Mouse (Mus musculus) MEL (cell line): Measurements from ENCODE around the gene Lama5. TPM values are rescaled to one million over a fixed set of nuclear protein-coding genes. Genes with fewer than 3 reads are reported as not detected.
A peak's percentile ranks its signal among the peaks of the same experiment; 100 is the strongest.

ENCODE experiments used
- DNase-seq: peaks from one replicate; pipeline ENCODE4 v3.0.0; 2011; ENCODE audit warnings: low read depth, low spot score
- H3K27ac ChIP-seq: 2 replicates; pipeline ENCODE4 v1.5.1; 2012; ENCODE audit warnings: low read depth, mild to moderate bottlenecking, control low read depth, low read length, moderate library complexity; ENCODE audit not compliant: control insufficient read depth
- H3K27me3 ChIP-seq, 2 experiments: fragments of 150-350 bp in 1 of 2; sonication (generic) in 1 of 2; 2 replicates each; pipeline ENCODE4 v1.6.1; 2012; ENCODE audit warnings: low read length in 2 of 2, mild to moderate bottlenecking in 2 of 2, improper control_type of control experiment in 1 of 2, moderate library complexity in 1 of 2; ENCODE audit not compliant: insufficient read depth in 2 of 2, control insufficient read depth in 1 of 2
- H3K36me3 ChIP-seq, 2 experiments: 2 replicates each; pipeline ENCODE4 v1.6.1; 2012 to 2014; ENCODE audit warnings: low read length in 2 of 2, improper control_type of control experiment in 1 of 2, inconsistent platforms in 1 of 2, mild to moderate bottlenecking in 1 of 2; ENCODE audit not compliant: insufficient read depth in 2 of 2, control insufficient read depth in 1 of 2
- H3K4me1 ChIP-seq, 2 experiments: fragments of 150-350 bp in 1 of 2; sonication (generic) in 1 of 2; 2 replicates each; pipeline ENCODE4 v1.6.1; 2012; ENCODE audit warnings: low read length in 2 of 2, improper control_type of control experiment in 1 of 2, mild to moderate bottlenecking in 1 of 2; ENCODE audit not compliant: insufficient read depth in 2 of 2, control insufficient read depth in 1 of 2
- H3K4me3 ChIP-seq, 2 experiments: fragments of 150-350 bp in 1 of 2; sonication (generic) in 1 of 2; 2 replicates each; pipeline ENCODE4 v1.5.1; 2012; ENCODE audit warnings: low read depth in 2 of 2, low read length in 2 of 2, mild to moderate bottlenecking in 2 of 2, moderate library complexity in 2 of 2, control low read depth in 1 of 2, improper control_type of control experiment in 1 of 2; ENCODE audit not compliant: control insufficient read depth in 1 of 2, insufficient read depth in 1 of 2
- H3K79me2 ChIP-seq: 2 replicates; pipeline ENCODE4 v1.6.1; 2012; ENCODE audit warnings: mild to moderate bottlenecking, low read length, moderate library complexity; ENCODE audit not compliant: control insufficient read depth, poor library complexity, insufficient read depth
- H3K9ac ChIP-seq: 2 replicates; pipeline ENCODE4 v1.6.1; 2012; ENCODE audit warnings: low read depth, mild to moderate bottlenecking, control low read depth, low read length, moderate library complexity; ENCODE audit not compliant: control insufficient read depth, poor library complexity, severe bottlenecking
- H3K9me3 ChIP-seq: fragments of 150-350 bp; sonication (generic); replicated peaks from 2 replicates; pipeline ENCODE4 v1.6.1; 2012; ENCODE audit warnings: mild to moderate bottlenecking, low read length, improper control_type of control experiment, moderate library complexity; ENCODE audit not compliant: insufficient read depth
- CTCF ChIP-seq, 3 experiments: IDR thresholded peaks in 2 of 3; conservative IDR thresholded peaks in 1 of 3; 2 replicates each; pipeline ENCODE4 v1.5.1; 2011 to 2012; ENCODE audit warnings: low read length in 3 of 3, low read depth in 2 of 3, mild to moderate bottlenecking in 2 of 3, improper control_type of control experiment in 1 of 3, inconsistent platforms in 1 of 3, mixed read lengths in 1 of 3, moderate library complexity in 1 of 3; ENCODE audit not compliant: control insufficient read depth in 1 of 3, insufficient read depth in 1 of 3, poor library complexity in 1 of 3, severe bottlenecking in 1 of 3
- E2F4 ChIP-seq: IDR thresholded peaks from 2 replicates; pipeline ENCODE4 v1.6.1; 2011; ENCODE audit warnings: low read depth, low read length, improper control_type of control experiment, borderline replicate concordance
- ELF1 ChIP-seq: IDR thresholded peaks from 2 replicates; pipeline ENCODE4 v1.6.1; 2014; ENCODE audit warnings: low read depth, mild to moderate bottlenecking, inconsistent platforms, low read length, improper control_type of control experiment, moderate library complexity
- GABPA ChIP-seq: IDR thresholded peaks from 2 replicates; pipeline ENCODE4 v1.6.1; 2012; ENCODE audit warnings: low read depth, mild to moderate bottlenecking, inconsistent platforms, low read length, improper control_type of control experiment, moderate library complexity
- HCFC1 ChIP-seq: IDR thresholded peaks from 2 replicates; pipeline ENCODE4 v1.6.1; 2012; ENCODE audit warnings: low read depth, mild to moderate bottlenecking, inconsistent platforms, low read length, improper control_type of control experiment, moderate library complexity
- MAX ChIP-seq: IDR thresholded peaks from 2 replicates; pipeline ENCODE4 v1.6.1; 2011; ENCODE audit warnings: low read length, improper control_type of control experiment
- MEF2A ChIP-seq: IDR thresholded peaks from 2 replicates; pipeline ENCODE4 v1.6.1; 2014; ENCODE audit warnings: low read depth, mild to moderate bottlenecking, inconsistent platforms, low read length, improper control_type of control experiment; ENCODE audit not compliant: poor library complexity, insufficient replicate concordance, severe bottlenecking; ENCODE audit errors: extremely low read depth
- MYC ChIP-seq: IDR thresholded peaks from 2 replicates; pipeline ENCODE4 v1.6.1; 2011; ENCODE audit warnings: low read depth, mild to moderate bottlenecking, low read length, improper control_type of control experiment, moderate library complexity
- NELFE ChIP-seq: IDR thresholded peaks from 2 replicates; pipeline ENCODE4 v1.6.1; 2011; ENCODE audit warnings: low read depth, low read length, improper control_type of control experiment
- POLR2A ChIP-seq, 2 experiments: IDR thresholded peaks; 2 replicates each; pipeline ENCODE4 v1.6.1; 2011 to 2012; ENCODE audit warnings: low read length in 2 of 2, mild to moderate bottlenecking in 2 of 2, control low read depth in 1 of 2, improper control_type of control experiment in 1 of 2, low read depth in 1 of 2, moderate library complexity in 1 of 2; ENCODE audit not compliant: control insufficient read depth in 1 of 2, insufficient read depth in 1 of 2, poor library complexity in 1 of 2
- POLR2AphosphoS2 ChIP-seq: IDR thresholded peaks from 2 replicates; pipeline ENCODE4 v1.6.1; 2011; ENCODE audit warnings: low read length, improper control_type of control experiment
- RAD21 ChIP-seq: IDR thresholded peaks from 2 replicates; pipeline ENCODE4 v1.6.1; 2011; ENCODE audit warnings: mild to moderate bottlenecking, low read depth, low read length, improper control_type of control experiment
- SMC3 ChIP-seq: IDR thresholded peaks from 2 replicates; pipeline ENCODE4 v1.6.1; 2011; ENCODE audit warnings: low read depth, low read length, improper control_type of control experiment
- TBP ChIP-seq: IDR thresholded peaks from 2 replicates; pipeline ENCODE4 v1.8.0; 2011; ENCODE audit warnings: low read depth, low read length, improper control_type of control experiment
- UBTF ChIP-seq: IDR thresholded peaks from 2 replicates; pipeline ENCODE4 v1.6.1; 2012; ENCODE audit warnings: low read depth, mild to moderate bottlenecking, inconsistent platforms, low read length, improper control_type of control experiment, moderate library complexity, borderline replicate concordance; ENCODE audit not compliant: insufficient read depth
- ZKSCAN1 ChIP-seq: IDR thresholded peaks from 2 replicates; pipeline ENCODE4 v1.6.1; 2012; ENCODE audit warnings: low read depth, mild to moderate bottlenecking, inconsistent platforms, low read length, improper control_type of control experiment, moderate library complexity
- polyA plus RNA-seq, 2 experiments: library from polyadenylated mRNA; stranded (reverse) in 1 of 2; unstranded in 1 of 2; fragments of >175 nt in 1 of 2; fragments of >200 nt in 1 of 2; gene quantifications; 2 replicates each; pipeline versions ENCODE4 v1.2.1 to v1.2.4; 2012; ENCODE audit warnings: low replicate concordance in 2 of 2, low read depth in 1 of 2; ENCODE audit not compliant: insufficient read length in 2 of 2, insufficient read depth in 1 of 2, missing spikeins in 1 of 2
- total RNA-seq: library from RNA; depleted of rRNA; stranded (reverse); fragments of 300-350 nt; gene quantifications from 2 replicates; pipeline ENCODE4 v1.2.3, GENCODE M21; 2012

The Lama5 gene
- total and polyA plus RNA-seq, 3 experiments, result 6.1 to 14.6 TPM; not detected in 1

DNA sequence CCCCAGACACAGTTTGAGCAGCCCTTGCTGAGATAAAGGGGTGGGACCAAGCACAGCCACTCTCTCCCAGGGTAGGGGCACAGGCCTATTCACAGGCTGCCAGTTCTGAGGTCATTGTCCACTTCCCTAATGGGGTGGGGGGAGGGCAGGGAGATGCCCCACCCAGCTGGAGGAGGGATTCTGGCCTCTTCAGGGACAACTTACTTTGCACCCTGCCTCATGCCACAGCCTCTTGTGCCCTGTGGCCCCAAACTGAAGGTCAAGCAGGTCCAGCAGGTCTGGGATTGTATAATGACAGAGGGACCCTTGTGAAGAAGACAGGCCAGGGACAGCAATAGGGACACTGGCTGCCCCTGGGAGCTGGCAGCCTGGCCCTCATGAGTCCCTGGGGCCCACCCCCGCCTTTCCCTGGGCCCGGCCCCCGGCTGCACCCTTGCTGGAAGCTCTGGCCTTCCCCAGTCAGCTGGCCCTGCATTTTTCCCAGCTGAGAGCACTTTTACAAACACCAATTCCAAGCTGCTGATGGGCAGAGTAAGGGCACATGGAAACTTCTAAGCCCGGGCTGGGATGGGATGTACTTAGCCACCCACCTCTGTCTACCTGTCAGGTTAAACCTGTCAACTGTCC lies 11.2 kb downstream of the Lama5 start:
- no peaks in the 10 kb centered on the region for H3K9me3 ChIP-seq
- H3K36me3 ChIP-seq, result no peaks in the 10 kb centered on the region
- H3K27ac ChIP-seq, result no peak overlapping the region

DNA sequence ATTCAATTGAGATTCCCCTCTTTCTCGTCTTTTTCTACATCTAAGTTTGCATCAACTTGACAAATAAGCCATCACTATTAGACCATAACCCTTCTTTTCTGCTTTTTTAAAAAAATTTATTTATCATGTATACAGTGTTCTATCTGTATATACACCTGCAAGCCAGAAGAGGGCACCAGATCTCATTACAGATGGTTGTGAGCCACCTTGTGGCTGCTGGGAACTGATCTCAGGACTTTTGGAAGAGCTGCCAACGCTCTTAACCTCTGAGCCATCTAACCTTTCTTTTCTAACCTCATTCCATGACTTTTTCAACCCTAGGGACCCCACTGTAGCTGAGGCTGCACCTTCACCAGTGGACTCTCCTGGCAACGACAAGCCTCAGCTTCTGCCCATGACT lies 13.4 kb downstream of the Lama5 start:
- H3K79me2 ChIP-seq, result no peaks in the 10 kb centered on the region
- H3K9ac ChIP-seq, result no peak overlapping the region
- no peaks in the 10 kb centered on the region for H3K36me3 ChIP-seq
- H3K4me3 ChIP-seq, result no peak overlapping the region
- 0 out of 4 replicates have a peak, but pooled peaks cover 0 to 5% of the 10 kb centered on the region in 2 experiments for H3K4me1 ChIP-seq
- H3K9me3 ChIP-seq, result no peaks in the 10 kb centered on the region
- no peak overlapping the region for H3K27ac ChIP-seq
- TF ChIP-seq RAD21 (peak; percentile 16), POLR2A (IDR thresholded peaks at IDR 0.05; ENCODE audit: control insufficient read depth in 1 of 2, insufficient read depth in 1 of 2, low read depth in 1 of 2, low read length in 2 of 2, poor library complexity in 1 of 2) (no peak), SMC3 (peak; percentile 19), CTCF (IDR thresholded peaks at IDR 0.05 in 2 of 3, conservative IDR thresholded peaks at IDR 0.05 in 1 of 3; ENCODE audit: control insufficient read depth in 1 of 3, insufficient read depth in 1 of 3, low read depth in 2 of 3, low read length in 3 of 3, poor library complexity in 1 of 3, severe bottlenecking in 1 of 3) (peak in 1 of 3 experiments; percentile 31; a peak in 1 of 6 replicates), MEF2A (no peak), POLR2AphosphoS2 (no peak), TBP (no peak)
- no peak for DNase-seq
- no peaks in the 10 kb centered on the region for H3K27me3 ChIP-seq

More for the DNA sequence above, 11.2 kb downstream of the Lama5 start:
- Histone ChIP-seq H3K79me2 (no peaks in the 10 kb centered on the region), H3K27me3 (no peaks in the 10 kb centered on the region), H3K9ac (no peak overlapping the region), H3K4me3 (no peak overlapping the region), H3K4me1 (0 out of 4 replicates have a peak, but pooled peaks cover 0 to under 1% of the 10 kb centered on the region in 2 experiments)
- no peak for TF ChIP-seq POLR2AphosphoS2
- no peak for TF ChIP-seq NELFE
- no peak for TF ChIP-seq CTCF (IDR thresholded peaks at IDR 0.05 in 2 of 3, conservative IDR thresholded peaks at IDR 0.05 in 1 of 3; ENCODE audit: control insufficient read depth in 1 of 3, insufficient read depth in 1 of 3, low read depth in 2 of 3, low read length in 3 of 3, poor library complexity in 1 of 3, severe bottlenecking in 1 of 3)
- no peak for TF ChIP-seq MEF2A
- TF ChIP-seq HCFC1, result no peak
- TF ChIP-seq GABPA, result no peak
- TF ChIP-seq E2F4, result no peak
- TF ChIP-seq ZKSCAN1, result no peak
- TF ChIP-seq UBTF, result no peak
- TF ChIP-seq MYC, result no peak
- no peak for TF ChIP-seq ELF1
- TF ChIP-seq MAX, result no peak
- DNase-seq, result no peak
